In genomic region chr1:157411341-157411710, GRCm38 (mm10) we compare ENCODE assay signal across 8 mouse cellular contexts. TPM values are rescaled to one million over a fixed set of nuclear protein-coding genes. Genes with fewer than 3 reads are reported as not detected.
A peak's percentile ranks its signal among the peaks of the same experiment; 100 is the strongest.
DNase-seq lines count a peak whose midpoint lies in the region; ATAC-seq and TF ChIP-seq lines count a peak whose summit lies in the region.

No protein-coding gene starts in this region.

- under 1% methylated on average over 4 of the region's 4 CpGs for WGBS in heart, adult 2 months
- WGBS in forebrain, embryonic 12.5 days = 2% methylated on average over 4 of the region's 4 CpGs
- 2% methylated on average over 4 of the region's 4 CpGs for WGBS in liver, embryonic 13.5 days (ENCODE audit: insufficient replicate concordance)

- ATAC-seq in forebrain, embryonic 12.5 days (ENCODE audit: low FRiP score) = no peak
- no peak for ATAC-seq in liver, embryonic 13.5 days (ENCODE audit: low read depth)

- peak overlapping the region; percentile 93 for H3ac ChIP-seq in C2C12 (ENCODE audit: control insufficient read depth, insufficient read length, low read depth)

- DNase-seq in heart, adult 2 months = no peak
- DNase-seq in heart, postnatal 14 days = no peak
- DNase-seq in liver, embryonic 13.5 days = no peak
- no peak for DNase-seq in right cerebral cortex, postnatal 14 days
- DNase-seq in left cerebral cortex, postnatal 4 days = no peak
- no peak for DNase-seq in cerebellum, postnatal 4 days (ENCODE audit: low spot score in 2 of 2)

- peaks cover 11% of the 10 kb centered on the region for H3K4me1 ChIP-seq in heart, adult 2 months (ENCODE audit: control insufficient read depth, insufficient read depth, low read length)
- peaks cover 30% of the 10 kb centered on the region for H3K4me1 ChIP-seq in forebrain, embryonic 12.5 days
- peaks cover 21% of the 10 kb centered on the region for H3K4me1 ChIP-seq in liver, embryonic 13.5 days (replicated peaks)

- no peaks in the 10 kb centered on the region for H3K27me3 ChIP-seq in heart, adult 2 months (ENCODE audit: control insufficient read depth, insufficient read depth, low read length)
- no peaks in the 10 kb centered on the region for H3K27me3 ChIP-seq in C2C12 (ENCODE audit: control insufficient read depth, insufficient read depth, insufficient read length)
- H3K27me3 ChIP-seq in forebrain, embryonic 12.5 days = no peaks in the 10 kb centered on the region
- H3K27me3 ChIP-seq in liver, embryonic 13.5 days = peaks cover 8% of the 10 kb centered on the region; the same call in 1 of the 2 replicates

- peaks cover 6% of the 10 kb centered on the region for H3K79me2 ChIP-seq in heart, adult 2 months (replicated peaks; ENCODE audit: control insufficient read depth, insufficient read depth, low read length)
- peaks cover 53% of the 10 kb centered on the region for H3K79me2 ChIP-seq in C2C12 (ENCODE audit: control insufficient read depth, insufficient read depth)

- H3K27ac ChIP-seq in heart, adult 2 months = peak overlapping the region; percentile 92
- peak overlapping the region; percentile 99 for H3K27ac ChIP-seq in forebrain, embryonic 12.5 days
- no peak overlapping the region for H3K27ac ChIP-seq in liver, embryonic 13.5 days

- H3K36me3 ChIP-seq in heart, adult 2 months (ENCODE audit: control insufficient read depth, insufficient read depth, low read length) = peaks cover 36% of the 10 kb centered on the region
- H3K36me3 ChIP-seq in C2C12 (ENCODE audit: control insufficient read depth, insufficient read depth) = no peaks in the 10 kb centered on the region
- no peaks in the 10 kb centered on the region for H3K36me3 ChIP-seq in forebrain, embryonic 12.5 days (replicated peaks)
- no peaks in the 10 kb centered on the region for H3K36me3 ChIP-seq in liver, embryonic 13.5 days

- peaks cover 8% of the 10 kb centered on the region for H3K79me3 ChIP-seq in C2C12 (ENCODE audit: low read depth)

- H3K4me2 ChIP-seq in forebrain, embryonic 12.5 days = peak overlapping the region; percentile 74
- H3K4me2 ChIP-seq in liver, embryonic 13.5 days = peak overlapping the region; percentile 94

- H3K9ac ChIP-seq in heart, adult 2 months (ENCODE audit: low read depth, low read length) = peak overlapping the region; percentile 91
- H3K9ac ChIP-seq in forebrain, embryonic 12.5 days = peak overlapping the region; percentile 92
- peak overlapping the region; percentile 82 for H3K9ac ChIP-seq in liver, embryonic 13.5 days

- no peak for TF ChIP-seq POLR2A in heart, adult 2 months (IDR thresholded peaks at IDR 0.05; ENCODE audit: insufficient read depth, low read depth, low read length)

- TF ChIP-seq EP300 in heart, adult 2 months (IDR thresholded peaks at IDR 0.05; ENCODE audit: insufficient read depth, low read depth, low read length) = no peak

- no peaks in the 10 kb centered on the region for H3K9me3 ChIP-seq in forebrain, embryonic 12.5 days
- no peaks in the 10 kb centered on the region for H3K9me3 ChIP-seq in liver, embryonic 13.5 days (replicated peaks)

- no peak for TF ChIP-seq CTCF in heart, adult 2 months (IDR thresholded peaks at IDR 0.05)
- TF ChIP-seq CTCF in C2C12 (IDR thresholded peaks at IDR 0.05; ENCODE audit: control insufficient read depth, insufficient read depth, insufficient read length) = no peak

- intact Hi-C loops in heart, adult 2 months (cut with DNase I) = loop anchor here (5.0 kb wide), 1 partner anchor 64 kb away; no protein-coding TSS in a partner anchor
- intact Hi-C loops in heart, postnatal 14 days (cut with DNase I) = loop anchor here (5.0 kb wide), 1 partner anchor 104 kb away; no protein-coding TSS in a partner anchor
- intact Hi-C loops in left cerebral cortex, postnatal 4 days (cut with DNase I) = loop anchor here (10.0 kb wide), 1 partner anchor 123 kb away; no protein-coding TSS in a partner anchor

- H3K4me3 ChIP-seq in heart, adult 2 months = peak overlapping the region; percentile 80
- peak overlapping the region; percentile 74 for H3K4me3 ChIP-seq in C2C12 (ENCODE audit: insufficient read depth, poor library complexity, severe bottlenecking)
- H3K4me3 ChIP-seq in forebrain, embryonic 12.5 days (replicated peaks) = peak overlapping the region; percentile 99
- H3K4me3 ChIP-seq in liver, embryonic 13.5 days (replicated peaks) = peak overlapping the region; percentile 83

TF ChIP-seq in C2C12, 6 proteins besides CTCF, POLR2A, EP300 and RAD21:
- TF ChIP-seq CEBPB (IDR thresholded peaks at IDR 0.05; ENCODE audit: low read depth) (no peak), MYOD1 (IDR thresholded peaks at IDR 0.05; ENCODE audit: control insufficient read depth, insufficient read length, low read depth) (no peak), FOSL1 (IDR thresholded peaks at IDR 0.05; ENCODE audit: insufficient read depth, low read length, poor library complexity, severe bottlenecking) (no peak), MYOG (IDR thresholded peaks at IDR 0.05; ENCODE audit: control insufficient read depth, extremely low read depth, insufficient read length) (no peak), USF1 (IDR thresholded peaks at IDR 0.05; ENCODE audit: low read depth) (no peak), MAX (IDR thresholded peaks at IDR 0.05) (no peak)

RNA-seq across cellular contexts. Expression of gene Rasal2, which starts 1.1 kb away (rescaled TPM):
- total RNA-seq in heart, adult 2 months (2021) = 10 to 100 TPM; 22.2 to 23.2 TPM
- 5.1 and 10.7 TPM in 2 replicates for polyA plus RNA-seq in heart, adult 2 months (2012; rRNA removed)
- total RNA-seq in heart, postnatal 14 days (2021) = 10 to 100 TPM; 33.0 to 36.5 TPM
- polyA plus RNA-seq in C2C12 (2012; fragmentation: generic; extraction: Trizol) = 3.0 TPM
- polyA plus RNA-seq in forebrain, embryonic 12.5 days (2016; fragmentation: Nextera tagmentation; extraction: Ambion mirVana) = 25.8 and 28.9 TPM in 2 replicates
- polyA plus RNA-seq in liver, embryonic 13.5 days (2015; fragmentation: Nextera tagmentation; extraction: Ambion mirVana) = 0.95 and 1.5 TPM in 2 replicates
- 10 to 100 TPM; 45.0 to 47.8 TPM for total RNA-seq in left cerebral cortex, postnatal 4 days (2021)

RNA-seq across cellular contexts. Expression of gene Cryzl2, which starts 47.1 kb away (rescaled TPM):
- 1 to 10 TPM; 8.4 to 9.5 TPM for total RNA-seq in heart, adult 2 months (2021)
- 15.2 and 21.8 TPM in 2 replicates for polyA plus RNA-seq in heart, adult 2 months (2012; rRNA removed)
- total RNA-seq in heart, postnatal 14 days (2021) = 10 to 100 TPM; 11.8 to 14.3 TPM
- 0.09 TPM for polyA plus RNA-seq in C2C12 (2012; fragmentation: generic; extraction: Trizol)
- 6.7 and 8.3 TPM in 2 replicates for polyA plus RNA-seq in forebrain, embryonic 12.5 days (2016; fragmentation: Nextera tagmentation; extraction: Ambion mirVana)
- polyA plus RNA-seq in liver, embryonic 13.5 days (2015; fragmentation: Nextera tagmentation; extraction: Ambion mirVana) = 6.6 and 7.0 TPM in 2 replicates
- total RNA-seq in left cerebral cortex, postnatal 4 days (2021) = 1 to 10 TPM; 2.2 to 3.7 TPM
